Mouse (Mus musculus) bone marrow macrophage, adult 2 months (primary cell): ENCODE data around the gene Fbxo36. TPM values are rescaled to one million over a fixed set of nuclear protein-coding genes. Genes with fewer than 3 reads are reported as not detected.

ENCODE experiments used
- H3K27ac ChIP-seq: 2 replicates; pipeline ENCODE4 v1.5.1; 2012; ENCODE audit warnings: low read depth, low read length; ENCODE audit not compliant: insufficient read depth
- H3K4me1 ChIP-seq: 2 replicates; pipeline ENCODE4 v1.6.1; 2012; ENCODE audit warnings: low read length; ENCODE audit not compliant: control insufficient read depth, insufficient read depth
- H3K4me3 ChIP-seq: 2 replicates; pipeline ENCODE4 v1.5.1; 2012; ENCODE audit warnings: mild to moderate bottlenecking, low read length, moderate library complexity; ENCODE audit not compliant: insufficient read depth
- CTCF ChIP-seq: IDR thresholded peaks from 2 replicates; pipeline ENCODE4 v1.5.1; 2012; ENCODE audit warnings: low read depth, mild to moderate bottlenecking, low read length, moderate library complexity
- POLR2A ChIP-seq: IDR thresholded peaks from 2 replicates; pipeline ENCODE4 v1.6.1; 2012; ENCODE audit warnings: mild to moderate bottlenecking, low read depth, low read length, borderline replicate concordance
- polyA plus RNA-seq: library from polyadenylated mRNA; stranded (reverse); fragments of >200 nt; gene quantifications from 2 replicates; pipeline ENCODE4 v1.2.4, GENCODE M21; 2012; ENCODE audit not compliant: missing spikeins, insufficient read depth, insufficient read length

Gene Fbxo36
- polyA plus RNA-seq, 1 experiment, result 3.4 TPM

GRCm38 (mm10) chr1:84871131-84871530, 31.5 kb downstream of the Fbxo36 start:
- Histone ChIP-seq H3K4me3 (no peak overlapping the region), H3K4me1 (peaks cover 15% of the 10 kb centered on the region), H3K27ac (no peak overlapping the region)
- TF ChIP-seq POLR2A (no peak), CTCF (no peak)

GRCm38 (mm10) chr1:84872105-84872504, 32.5 kb downstream of the Fbxo36 start:
- Histone ChIP-seq H3K27ac (no peak overlapping the region), H3K4me1 (peaks cover 15% of the 10 kb centered on the region), H3K4me3 (no peak overlapping the region)
- no peak for TF ChIP-seq CTCF
- TF ChIP-seq POLR2A, result no peak

- Histone ChIP-seq H3K4me1 (peaks cover 15% of the 10 kb centered on the region), H3K4me3 (no peak overlapping the region), H3K27ac (no peak overlapping the region)
- no peak for TF ChIP-seq POLR2A
- no peak for TF ChIP-seq CTCF
These were observed 33.3 kb downstream of the Fbxo36 start for GRCm38 (mm10) chr1:84872939-84873338.

GRCm38 (mm10) chr1:84877590-84877989, 37.9 kb downstream of the Fbxo36 start:
- H3K27ac ChIP-seq, result no peak overlapping the region
- no peak overlapping the region for H3K4me3 ChIP-seq
- H3K4me1 ChIP-seq, result peaks cover 26% of the 10 kb centered on the region
- TF ChIP-seq POLR2A, result no peak
- TF ChIP-seq CTCF, result no peak

- H3K27ac ChIP-seq, result no peak overlapping the region
- peaks cover 27% of the 10 kb centered on the region for H3K4me1 ChIP-seq
- H3K4me3 ChIP-seq, result no peak overlapping the region
- no peak for TF ChIP-seq POLR2A
These were observed 40.0 kb downstream of the Fbxo36 start for GRCm38 (mm10) chr1:84879571-84880120.

GRCm38 (mm10) chr1:84881248-84882065, 41.8 kb downstream of the Fbxo36 start:
- peak overlapping the region; percentile 54 for H3K27ac ChIP-seq

GRCm38 (mm10) chr1:84882066-84882532, 42.5 kb downstream of the Fbxo36 start:
- Histone ChIP-seq H3K27ac (peak overlapping the region; percentile 54), H3K4me3 (no peak overlapping the region), H3K4me1 (peaks cover 21% of the 10 kb centered on the region)
- TF ChIP-seq POLR2A, result no peak
- TF ChIP-seq CTCF, result no peak

More at GRCm38 (mm10) chr1:84881248-84882065, 41.8 kb downstream of the Fbxo36 start:
- H3K4me3 ChIP-seq, result no peak overlapping the region
- peaks cover 21% of the 10 kb centered on the region for H3K4me1 ChIP-seq
- TF ChIP-seq CTCF (peak; percentile 63), POLR2A (no peak)

GRCm38 (mm10) chr1:84882937-84883336, 43.3 kb downstream of the Fbxo36 start:
- TF ChIP-seq CTCF, result no peak
- Histone ChIP-seq H3K4me1 (peaks cover 21% of the 10 kb centered on the region), H3K27ac (peak overlapping the region; percentile 59)

GRCm38 (mm10) chr1:84883889-84884288, 44.2 kb downstream of the Fbxo36 start:
- peak overlapping the region; percentile 59 for H3K27ac ChIP-seq
- H3K4me3 ChIP-seq, result no peak overlapping the region
- no peak for TF ChIP-seq POLR2A
- TF ChIP-seq CTCF, result no peak
- H3K4me1 ChIP-seq, result peaks cover 21% of the 10 kb centered on the region

More at GRCm38 (mm10) chr1:84882937-84883336, 43.3 kb downstream of the Fbxo36 start:
- no peak overlapping the region for H3K4me3 ChIP-seq

- H3K27ac ChIP-seq, result no peak overlapping the region
- no peak overlapping the region for H3K4me3 ChIP-seq
- no peak for TF ChIP-seq POLR2A
- TF ChIP-seq CTCF, result no peak
- peaks cover 21% of the 10 kb centered on the region for H3K4me1 ChIP-seq
These were observed 45.5 kb downstream of the Fbxo36 start for GRCm38 (mm10) chr1:84885174-84885573.
